Comparison of ENCODE assay signal across 14 mouse cellular contexts in the genomic region with DNA sequence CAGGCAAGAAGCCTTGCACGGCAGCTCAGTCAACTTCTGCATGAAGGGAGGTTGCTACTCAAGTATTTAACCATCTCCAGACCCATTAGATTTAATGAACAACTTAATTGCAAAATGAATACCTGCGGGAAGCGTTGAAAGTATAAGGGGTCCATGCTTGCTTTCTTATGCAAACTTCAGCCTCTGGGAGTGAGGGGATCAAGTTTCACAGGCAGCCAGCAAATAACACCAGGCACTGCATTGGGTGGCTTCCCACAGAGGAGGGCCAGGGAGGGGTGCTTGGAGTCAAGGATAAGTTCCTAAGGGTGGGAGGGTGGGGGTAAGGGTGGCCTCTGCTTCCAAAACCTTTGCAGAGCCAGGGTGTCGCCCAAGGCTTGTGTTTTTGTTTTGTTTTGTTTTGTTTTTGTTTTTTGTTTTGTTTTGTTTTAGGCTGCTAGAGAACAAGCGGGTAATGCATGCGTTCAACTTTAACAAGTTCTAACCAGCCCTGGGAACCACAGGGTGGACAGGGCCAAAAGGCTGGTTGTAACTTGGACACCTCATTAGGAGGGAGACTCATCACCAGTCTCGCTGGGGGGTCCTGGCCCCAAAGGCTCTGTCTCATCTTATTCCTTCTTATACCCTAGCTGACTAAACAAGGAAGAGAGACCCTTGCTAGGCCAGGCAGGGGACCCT. TPM values are rescaled to one million over a fixed set of nuclear protein-coding genes. Genes with fewer than 3 reads are reported as not detected.
DNase-seq lines count a peak whose midpoint lies in the region; ATAC-seq and TF ChIP-seq lines count a peak whose summit lies in the region.
"Had no signal": no experiment of that assay in that cellular context is flagged by ENCODE, and none has a peak within 500 bp of the region (broad histone marks: within the 10 kb centered on the region; RNA-seq: fewer than 3 reads in every experiment).

No protein-coding gene starts in this region.

- peak; percentile 47 to 61 for DNase-seq in kidney, postnatal 4 days
- no peak for DNase-seq in kidney, postnatal 14 days
- DNase-seq in embryonic facial prominence, embryonic 11.5 days (ENCODE audit: low spot score): peak; percentile 66
- no peak for DNase-seq in forebrain, postnatal 0 days
- DNase-seq in thymus, postnatal 4 days: no peak
- DNase-seq in retina, embryonic 14.5 days (ENCODE audit: low spot score): no peak
- DNase-seq in layer of hippocampus, postnatal 14 days (ENCODE audit: low spot score in 2 of 2): no peak
- DNase-seq: cerebellum, postnatal 25 days; gastrocnemius, postnatal 36 days; spleen, adult 18-20 months had no signal

- no peaks in the 10 kb centered on the region for H3K27me3 ChIP-seq in embryonic facial prominence, embryonic 11.5 days (ENCODE audit: control insufficient read depth, insufficient read depth, low read length)
- H3K27me3 ChIP-seq in forebrain, postnatal 0 days (ENCODE audit: insufficient read depth, low read length): no peaks in the 10 kb centered on the region
- H3K27me3 ChIP-seq in midbrain, embryonic 15.5 days (replicated peaks): no peaks in the 10 kb centered on the region

- H3K4me3 ChIP-seq in embryonic facial prominence, embryonic 11.5 days (ENCODE audit: low read depth, low read length): no peak overlapping the region
- no peak overlapping the region for H3K4me3 ChIP-seq in forebrain, postnatal 0 days (ENCODE audit: low read depth, low read length)
- no peak overlapping the region for H3K4me3 ChIP-seq in midbrain, embryonic 15.5 days

- peak overlapping the region; percentile 20; the same call in 1 of the 2 replicates for H3K27ac ChIP-seq in embryonic facial prominence, embryonic 11.5 days (replicated peaks; ENCODE audit: low read depth, low read length)
- no peak overlapping the region for H3K27ac ChIP-seq in forebrain, postnatal 0 days (ENCODE audit: low read depth, low read length)
- peak overlapping the region; percentile 34; the same call in 1 of the 2 replicates for H3K27ac ChIP-seq in midbrain, embryonic 15.5 days

- 11% methylated on average over 7 of the region's 7 CpGs for WGBS in embryonic facial prominence, embryonic 11.5 days
- 15% methylated on average over 7 of the region's 7 CpGs for WGBS in forebrain, postnatal 0 days
- 13% methylated on average over 7 of the region's 7 CpGs for WGBS in midbrain, embryonic 15.5 days

- peaks cover 14% of the 10 kb centered on the region for H3K4me1 ChIP-seq in embryonic facial prominence, embryonic 11.5 days (ENCODE audit: control insufficient read depth, insufficient read depth, low read length)
- peaks cover 3% of the 10 kb centered on the region; the same call in 1 of the 2 replicates for H3K4me1 ChIP-seq in forebrain, postnatal 0 days (ENCODE audit: insufficient read depth)
- H3K4me1 ChIP-seq in midbrain, embryonic 15.5 days: peaks cover 29% of the 10 kb centered on the region

- H3K9ac ChIP-seq in embryonic facial prominence, embryonic 11.5 days (replicated peaks; ENCODE audit: low read length): peak overlapping the region; percentile 39; the same call in 1 of the 2 replicates
- H3K9ac ChIP-seq in forebrain, postnatal 0 days: no peak overlapping the region
- no peak overlapping the region for H3K9ac ChIP-seq in midbrain, embryonic 15.5 days

- no peaks in the 10 kb centered on the region for H3K9me3 ChIP-seq in embryonic facial prominence, embryonic 11.5 days (replicated peaks; ENCODE audit: control insufficient read depth, low read length)
- H3K9me3 ChIP-seq in forebrain, postnatal 0 days (ENCODE audit: low read length): no peaks in the 10 kb centered on the region
- H3K9me3 ChIP-seq in midbrain, embryonic 15.5 days: no peaks in the 10 kb centered on the region
- H3K9me3 ChIP-seq: G1E had no signal

- no peak for TF ChIP-seq CTCF in forebrain, postnatal 0 days (IDR thresholded peaks at IDR 0.05; ENCODE audit: low read depth)

- H3K36me3 ChIP-seq in embryonic facial prominence, embryonic 11.5 days (replicated peaks; ENCODE audit: control insufficient read depth, insufficient read depth, low read depth, low read length): no peaks in the 10 kb centered on the region
- no peaks in the 10 kb centered on the region for H3K36me3 ChIP-seq in forebrain, postnatal 0 days (ENCODE audit: insufficient read depth)
- H3K36me3 ChIP-seq in midbrain, embryonic 15.5 days (replicated peaks): no peaks in the 10 kb centered on the region
- H3K36me3 ChIP-seq: G1E had no signal

- ATAC-seq in embryonic facial prominence, embryonic 11.5 days (replicated peaks; ENCODE audit: insufficient number of reproducible peaks, low FRiP score, low TSS enrichment, low read depth): 0 out of 2 replicates have a peak, but pooled peaks have one; percentile 54
- no peak for ATAC-seq in forebrain, postnatal 0 days
- peak; percentile 11 for ATAC-seq in midbrain, embryonic 15.5 days (replicated peaks)

- peak overlapping the region; percentile 19 for H3K4me2 ChIP-seq in embryonic facial prominence, embryonic 11.5 days (ENCODE audit: low read depth, low read length)
- H3K4me2 ChIP-seq in forebrain, postnatal 0 days (ENCODE audit: low read depth): 0 out of 2 replicates have a peak overlapping the region, but pooled peaks have one; percentile 15
- H3K4me2 ChIP-seq in midbrain, embryonic 15.5 days: peak overlapping the region; percentile 19; the same call in 1 of the 2 replicates

RNA-seq across cellular contexts. Expression of a gene that starts 20.1 kb away (rescaled TPM):
- 2.0 and 2.1 TPM in 2 replicates for polyA plus RNA-seq in embryonic facial prominence, embryonic 11.5 days (2014; fragmentation: Nextera tagmentation; extraction: Ambion mirVana)
- total RNA-seq in forebrain, postnatal 0 days (2014; rRNA removed): 0.52 TPM in 1 of 2 replicates, not detected in the other
- polyA plus RNA-seq in forebrain, postnatal 0 days (2015; fragmentation: Nextera tagmentation; extraction: Ambion mirVana): 0.22 and 0.34 TPM in 2 replicates
- 0.31 and 0.32 TPM in 2 replicates for polyA plus RNA-seq in midbrain, embryonic 15.5 days (2015; fragmentation: Nextera tagmentation; extraction: Ambion mirVana)
- total RNA-seq in layer of hippocampus, postnatal 14 days (2021): under 1 TPM; 0.25 to 0.38 TPM
- total RNA-seq: gastrocnemius, postnatal 36 days had no signal
- polyA plus RNA-seq: G1E; large intestine, adult 2 months had no signal

RNA-seq across cellular contexts. Expression of a gene that starts 49.5 kb away (rescaled TPM):
- 0.07 and 0.22 TPM in 2 replicates for polyA plus RNA-seq in embryonic facial prominence, embryonic 11.5 days (2014; fragmentation: Nextera tagmentation; extraction: Ambion mirVana)
- 9.8 and 13.1 TPM in 2 replicates for total RNA-seq in forebrain, postnatal 0 days (2014; rRNA removed)
- 2.8 and 6.9 TPM in 2 replicates for polyA plus RNA-seq in forebrain, postnatal 0 days (2015; fragmentation: Nextera tagmentation; extraction: Ambion mirVana)
- polyA plus RNA-seq in midbrain, embryonic 15.5 days (2015; fragmentation: Nextera tagmentation; extraction: Ambion mirVana): 8.2 and 9.3 TPM in 2 replicates
- total RNA-seq in layer of hippocampus, postnatal 14 days (2021): 10 to 100 TPM; 66.6 to 68.0 TPM
- total RNA-seq: gastrocnemius, postnatal 36 days had no signal
- polyA plus RNA-seq: G1E; liver, embryonic 16.5 days had no signal

Comparison
In these comparisons a context has a peak if more than half of its experiments do, and no peak if none do; other contexts are left out.
1. DNase-seq: peak in kidney, postnatal 4 days (2 of 2) and embryonic facial prominence, embryonic 11.5 days (single experiment); none in kidney, postnatal 14 days (single experiment), forebrain, postnatal 0 days (single experiment), thymus, postnatal 4 days (single experiment), retina, embryonic 14.5 days (single experiment) and layer of hippocampus, postnatal 14 days (0 of 2).
2. Peak in every context shown above with its lines, with median percentiles within 50 percentile points of each other: H3K4me2 ChIP-seq.